Mouse (Mus musculus): ENCODE data around the gene C1qtnf7. TPM values are rescaled to one million over a fixed set of nuclear protein-coding genes. Genes with fewer than 3 reads are reported as not detected.

The C1qtnf7 gene
- polyA plus RNA-seq, 1 experiment from 2014 or later: 4.8 TPM

- no peak overlapping the region for H3K4me2 ChIP-seq (ENCODE audit: low read depth, low read length)
- no peak overlapping the region for H3K4me3 ChIP-seq (ENCODE audit: low read length)
- H3K27ac ChIP-seq (ENCODE audit: low read length): no peak overlapping the region
- ATAC-seq: no peak
- H3K9ac ChIP-seq (ENCODE audit: low read depth, low read length): no peak overlapping the region
- no peaks in the 10 kb centered on the region for H3K36me3 ChIP-seq (ENCODE audit: control insufficient read depth, insufficient read depth, low read length)
- 0 out of 2 replicates have a peak, but pooled peaks cover 2% of the 10 kb centered on the region for H3K4me1 ChIP-seq (ENCODE audit: control insufficient read depth, insufficient read depth, low read length)
- H3K9me3 ChIP-seq (ENCODE audit: control insufficient read depth, low read length): no peaks in the 10 kb centered on the region
- 36% methylated on average over 2 of the region's 2 CpGs for WGBS
- no peaks in the 10 kb centered on the region for H3K27me3 ChIP-seq (replicated peaks; ENCODE audit: control insufficient read depth, insufficient read depth, low read length)
These were observed 6.9 kb upstream of the C1qtnf7 start for GRCm38 (mm10) chr5:43508470-43508869.

- Histone ChIP-seq H3K9ac (ENCODE audit: low read depth, low read length) (no peak overlapping the region), H3K4me2 (ENCODE audit: low read depth, low read length) (no peak overlapping the region), H3K36me3 (ENCODE audit: control insufficient read depth, insufficient read depth, low read length) (no peaks in the 10 kb centered on the region), H3K4me3 (ENCODE audit: low read length) (no peak overlapping the region), H3K27me3 (replicated peaks; ENCODE audit: control insufficient read depth, insufficient read depth, low read length) (no peaks in the 10 kb centered on the region), H3K9me3 (ENCODE audit: control insufficient read depth, low read length) (no peaks in the 10 kb centered on the region), H3K4me1 (ENCODE audit: control insufficient read depth, insufficient read depth, low read length) (0 out of 2 replicates have a peak, but pooled peaks cover 2% of the 10 kb centered on the region), H3K27ac (ENCODE audit: low read length) (no peak overlapping the region)
- ATAC-seq: no peak
- WGBS: 41% methylated on average over 1 of the region's 1 CpGs
These were observed 6.4 kb upstream of the C1qtnf7 start for GRCm38 (mm10) chr5:43508892-43509291.

- Histone ChIP-seq H3K9ac (ENCODE audit: low read depth, low read length) (no peak overlapping the region), H3K4me1 (ENCODE audit: control insufficient read depth, insufficient read depth, low read length) (0 out of 2 replicates have a peak, but pooled peaks cover 2% of the 10 kb centered on the region), H3K27ac (ENCODE audit: low read length) (no peak overlapping the region), H3K9me3 (ENCODE audit: control insufficient read depth, low read length) (no peaks in the 10 kb centered on the region), H3K36me3 (ENCODE audit: control insufficient read depth, insufficient read depth, low read length) (no peaks in the 10 kb centered on the region), H3K4me2 (ENCODE audit: low read depth, low read length) (no peak overlapping the region), H3K27me3 (replicated peaks; ENCODE audit: control insufficient read depth, insufficient read depth, low read length) (no peaks in the 10 kb centered on the region), H3K4me3 (ENCODE audit: low read length) (no peak overlapping the region)
- 86% methylated on average over 2 of the region's 2 CpGs for WGBS
- no peak for ATAC-seq
These were observed 4.2 kb upstream of the C1qtnf7 start for GRCm38 (mm10) chr5:43511126-43511525.

- H3K27ac ChIP-seq (ENCODE audit: low read length): no peak overlapping the region
- ATAC-seq: no peak
- H3K27me3 ChIP-seq (replicated peaks; ENCODE audit: control insufficient read depth, insufficient read depth, low read length): no peaks in the 10 kb centered on the region
- H3K4me3 ChIP-seq (ENCODE audit: low read length): peak overlapping the region; percentile 23
- peak overlapping the region; percentile 24; the same call in 1 of the 2 replicates for H3K9ac ChIP-seq (ENCODE audit: low read depth, low read length)
- WGBS: 46% methylated on average over 7 of the region's 7 CpGs
- H3K36me3 ChIP-seq (ENCODE audit: control insufficient read depth, insufficient read depth, low read length): no peaks in the 10 kb centered on the region
- no peaks in the 10 kb centered on the region for H3K9me3 ChIP-seq (ENCODE audit: control insufficient read depth, low read length)
- H3K4me1 ChIP-seq (ENCODE audit: control insufficient read depth, insufficient read depth, low read length): peaks cover 21% of the 10 kb centered on the region
- peak overlapping the region; percentile 45 for H3K4me2 ChIP-seq (ENCODE audit: low read depth, low read length)
These were observed 1.2 kb downstream of the C1qtnf7 start for GRCm38 (mm10) chr5:43516491-43516890.

- WGBS: 81% methylated on average over 13 of the region's 13 CpGs
- Histone ChIP-seq H3K4me2 (ENCODE audit: low read depth, low read length) (peak overlapping the region; percentile 22; the same call in 1 of the 2 replicates), H3K4me1 (ENCODE audit: control insufficient read depth, insufficient read depth, low read length) (peaks cover 21% of the 10 kb centered on the region), H3K36me3 (ENCODE audit: control insufficient read depth, insufficient read depth, low read length) (no peaks in the 10 kb centered on the region), H3K27me3 (replicated peaks; ENCODE audit: control insufficient read depth, insufficient read depth, low read length) (no peaks in the 10 kb centered on the region), H3K27ac (ENCODE audit: low read length) (no peak overlapping the region), H3K9ac (ENCODE audit: low read depth, low read length) (0 out of 2 replicates have a peak overlapping the region, but pooled peaks have one; percentile 24), H3K9me3 (ENCODE audit: control insufficient read depth, low read length) (no peaks in the 10 kb centered on the region), H3K4me3 (ENCODE audit: low read length) (no peak overlapping the region)
- ATAC-seq: no peak
These were observed 2.0 kb downstream of the C1qtnf7 start for GRCm38 (mm10) chr5:43517313-43517712.

- Histone ChIP-seq H3K4me1 (ENCODE audit: control insufficient read depth, insufficient read depth, low read length) (peaks cover 21% of the 10 kb centered on the region), H3K9ac (ENCODE audit: low read depth, low read length) (no peak overlapping the region), H3K27ac (ENCODE audit: low read length) (no peak overlapping the region), H3K4me2 (ENCODE audit: low read depth, low read length) (no peak overlapping the region), H3K4me3 (ENCODE audit: low read length) (no peak overlapping the region), H3K9me3 (ENCODE audit: control insufficient read depth, low read length) (no peaks in the 10 kb centered on the region), H3K36me3 (ENCODE audit: control insufficient read depth, insufficient read depth, low read length) (no peaks in the 10 kb centered on the region), H3K27me3 (replicated peaks; ENCODE audit: control insufficient read depth, insufficient read depth, low read length) (no peaks in the 10 kb centered on the region)
- ATAC-seq: peak; percentile 74
- WGBS: 74% methylated on average over 2 of the region's 2 CpGs
These were observed 4.6 kb downstream of the C1qtnf7 start for GRCm38 (mm10) chr5:43519905-43520304.

- Histone ChIP-seq H3K9ac (ENCODE audit: low read depth, low read length) (no peak overlapping the region), H3K4me2 (ENCODE audit: low read depth, low read length) (no peak overlapping the region), H3K4me3 (ENCODE audit: low read length) (no peak overlapping the region), H3K27me3 (replicated peaks; ENCODE audit: control insufficient read depth, insufficient read depth, low read length) (no peaks in the 10 kb centered on the region), H3K27ac (ENCODE audit: low read length) (no peak overlapping the region), H3K36me3 (ENCODE audit: control insufficient read depth, insufficient read depth, low read length) (no peaks in the 10 kb centered on the region), H3K9me3 (ENCODE audit: control insufficient read depth, low read length) (no peaks in the 10 kb centered on the region), H3K4me1 (ENCODE audit: control insufficient read depth, insufficient read depth, low read length) (peaks cover 21% of the 10 kb centered on the region)
- 60% methylated on average over 7 of the region's 7 CpGs for WGBS
- ATAC-seq: no peak
These were observed 6.0 kb downstream of the C1qtnf7 start for GRCm38 (mm10) chr5:43521369-43521768.

GRCm38 (mm10) chr5:43522866-43523265, 7.5 kb downstream of the C1qtnf7 start:
- H3K27me3 ChIP-seq (replicated peaks; ENCODE audit: control insufficient read depth, insufficient read depth, low read length): no peaks in the 10 kb centered on the region
- WGBS: 49% methylated on average over 1 of the region's 1 CpGs
- peak; percentile 43; the same call in 1 of the 2 replicates for ATAC-seq
- no peak overlapping the region for H3K4me2 ChIP-seq (ENCODE audit: low read depth, low read length)
- H3K4me3 ChIP-seq (ENCODE audit: low read length): no peak overlapping the region
- no peaks in the 10 kb centered on the region for H3K36me3 ChIP-seq (ENCODE audit: control insufficient read depth, insufficient read depth, low read length)
- H3K9me3 ChIP-seq (ENCODE audit: control insufficient read depth, low read length): no peaks in the 10 kb centered on the region
- H3K4me1 ChIP-seq (ENCODE audit: control insufficient read depth, insufficient read depth, low read length): peaks cover 11% of the 10 kb centered on the region; the same call in 1 of the 2 replicates
- H3K9ac ChIP-seq (ENCODE audit: low read depth, low read length): no peak overlapping the region
- H3K27ac ChIP-seq (ENCODE audit: low read length): no peak overlapping the region

- Histone ChIP-seq H3K36me3 (ENCODE audit: control insufficient read depth, insufficient read depth, low read length) (no peaks in the 10 kb centered on the region), H3K9ac (ENCODE audit: low read depth, low read length) (no peak overlapping the region), H3K4me3 (ENCODE audit: low read length) (no peak overlapping the region), H3K27me3 (replicated peaks; ENCODE audit: control insufficient read depth, insufficient read depth, low read length) (no peaks in the 10 kb centered on the region), H3K4me2 (ENCODE audit: low read depth, low read length) (no peak overlapping the region), H3K9me3 (ENCODE audit: control insufficient read depth, low read length) (no peaks in the 10 kb centered on the region), H3K4me1 (ENCODE audit: control insufficient read depth, insufficient read depth, low read length) (no peaks in the 10 kb centered on the region), H3K27ac (ENCODE audit: low read length) (no peak overlapping the region)
- 53% methylated on average over 6 of the region's 6 CpGs for WGBS
- ATAC-seq: no peak
These were observed 11.7 kb downstream of the C1qtnf7 start for GRCm38 (mm10) chr5:43526874-43527584.

Measured in intestine, embryonic 16.5 days (tissue).